Mouse (Mus musculus) forelimb bud, embryonic 11.5 days (tissue): ENCODE measurements at regions not wholly inside any gene's neighbourhood (a gene's known extent, or its start where the extent isn't known, plus 50 kb on each side); places are given as distances from the start of the nearest gene placed in this dataset.

Experiments used
- DNase-seq: peaks from one replicate; pipeline ENCODE4 v3.0.0-alpha.2; 2012; ENCODE audit warnings: low read depth, low spot score

DNA sequence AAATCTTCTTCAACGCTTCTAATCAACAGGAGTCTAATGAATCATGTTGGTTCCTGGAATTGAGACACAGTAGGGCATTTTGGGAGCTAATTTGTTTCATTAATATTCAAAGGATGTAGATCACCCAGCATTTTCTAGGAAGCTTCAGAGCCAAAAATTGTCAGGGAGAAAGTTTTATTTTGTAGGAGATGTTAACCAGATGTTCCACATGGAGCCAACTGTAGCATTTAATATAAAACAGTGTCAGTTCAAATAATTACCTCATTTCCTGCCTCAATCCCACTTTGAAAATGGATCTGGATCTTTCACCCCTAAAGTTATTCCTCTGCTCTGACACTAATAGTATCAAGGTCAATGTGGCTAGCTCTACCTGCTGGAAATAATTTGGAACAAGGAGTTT is 389.6 kb upstream of the Lmcd1 start:
- peak; percentile 12 for DNase-seq

DNA sequence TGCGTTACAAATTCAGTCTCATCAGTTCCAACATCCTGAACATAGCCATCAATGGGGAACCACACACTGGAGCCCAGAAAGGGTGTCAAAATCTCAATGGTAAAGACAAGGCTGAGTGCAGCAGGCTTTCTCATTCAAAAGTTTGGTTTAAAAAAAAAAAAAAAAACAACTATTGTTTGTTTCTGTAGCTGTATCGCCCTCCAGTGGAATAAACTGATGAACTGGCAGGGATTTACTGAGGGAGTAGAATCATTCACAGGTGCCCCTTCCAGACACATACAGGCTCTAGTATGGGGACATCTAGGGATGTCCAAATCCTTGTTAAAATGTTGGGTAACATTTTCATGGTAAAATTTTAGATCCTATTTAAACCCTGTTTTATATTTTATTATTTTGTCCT is 361.6 kb upstream of the Lmcd1 start:
- DNase-seq, result no peak

DNA sequence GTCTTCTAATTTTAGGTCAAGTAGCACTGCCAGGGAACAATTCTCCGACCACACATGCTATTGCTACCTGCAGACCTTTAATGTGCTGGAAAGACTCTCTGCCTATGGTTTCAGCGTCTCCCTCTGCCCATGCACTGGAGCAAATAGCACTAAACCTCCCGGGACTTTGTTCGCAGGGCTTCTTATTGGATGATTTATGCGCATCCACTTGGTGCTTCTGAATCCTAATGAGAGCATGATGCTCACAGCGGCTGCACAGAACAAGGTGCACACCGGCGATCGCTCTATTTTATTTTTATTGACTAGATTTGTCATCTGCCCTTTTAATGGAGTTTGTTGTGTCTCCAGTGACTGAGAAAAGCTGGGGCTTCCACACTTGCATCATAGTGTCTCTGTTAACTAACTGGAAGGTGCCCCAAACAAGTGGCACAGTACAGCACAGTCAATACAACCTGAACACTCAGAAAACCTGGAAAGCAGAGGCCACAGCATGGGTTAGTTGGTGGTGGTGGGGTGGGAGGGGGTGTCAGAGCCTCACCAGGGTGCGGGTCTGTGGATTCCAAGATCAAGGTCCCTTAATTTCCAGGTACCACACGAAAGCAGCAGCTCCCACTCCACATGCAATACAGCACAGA is 359.7 kb upstream of the Lmcd1 start:
- DNase-seq, result no peak

DNA sequence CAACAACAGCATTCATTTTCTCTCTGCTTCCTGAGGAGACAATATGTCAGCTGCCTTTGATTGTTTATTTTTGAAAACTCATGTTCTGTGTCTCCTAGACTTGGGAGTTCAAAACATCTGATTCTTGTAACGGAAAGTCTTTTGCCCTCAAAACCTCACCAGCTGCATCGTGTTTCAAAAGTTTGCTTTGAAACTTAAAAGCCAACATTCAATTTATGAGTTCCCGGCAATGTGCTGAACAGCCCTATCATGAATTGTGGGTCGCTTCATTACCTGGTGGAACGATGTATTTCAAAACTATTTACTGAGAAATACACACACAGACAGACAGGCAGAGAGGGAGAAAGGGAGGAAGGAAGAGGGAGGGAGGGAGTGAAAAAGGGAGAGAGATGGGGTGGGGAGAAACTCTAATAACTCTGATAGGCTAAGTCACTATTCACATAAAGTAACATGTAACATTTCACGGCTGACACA is 356.3 kb upstream of the Lmcd1 start:
- no peak for DNase-seq

DNA sequence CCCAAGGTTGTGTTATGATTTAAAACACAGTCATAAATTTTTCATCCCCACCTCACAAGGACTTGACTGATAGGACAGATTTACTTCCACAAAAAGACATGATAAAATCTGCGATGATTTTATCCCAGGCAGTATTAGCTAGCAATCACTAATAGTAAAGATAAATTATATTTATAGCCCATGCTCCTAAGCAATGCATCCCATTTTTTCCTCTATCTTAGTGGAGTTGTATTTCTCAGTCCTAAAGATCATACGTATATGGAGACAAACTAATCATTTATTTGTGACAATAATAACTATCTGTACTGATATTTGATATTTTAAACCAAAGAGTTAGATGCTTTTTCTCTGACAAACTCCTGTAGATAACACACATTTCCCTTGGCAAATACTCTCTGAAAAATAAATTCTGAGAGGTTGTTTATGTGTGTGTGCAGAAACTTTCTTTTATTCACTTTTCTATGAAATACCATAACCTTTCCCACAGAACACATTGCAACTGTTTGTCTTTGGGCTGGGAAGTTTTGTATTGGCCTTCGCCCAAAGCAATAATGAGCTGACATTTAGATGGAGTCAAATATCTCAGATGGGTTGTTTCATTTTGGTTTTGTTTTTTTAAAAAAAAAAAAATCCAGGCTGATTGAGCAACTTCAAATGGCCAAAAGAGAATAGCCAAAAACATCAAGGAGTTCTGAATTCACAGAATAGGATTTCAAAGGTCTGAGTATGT is 355.5 kb upstream of the Lmcd1 start:
- DNase-seq, result no peak

DNA sequence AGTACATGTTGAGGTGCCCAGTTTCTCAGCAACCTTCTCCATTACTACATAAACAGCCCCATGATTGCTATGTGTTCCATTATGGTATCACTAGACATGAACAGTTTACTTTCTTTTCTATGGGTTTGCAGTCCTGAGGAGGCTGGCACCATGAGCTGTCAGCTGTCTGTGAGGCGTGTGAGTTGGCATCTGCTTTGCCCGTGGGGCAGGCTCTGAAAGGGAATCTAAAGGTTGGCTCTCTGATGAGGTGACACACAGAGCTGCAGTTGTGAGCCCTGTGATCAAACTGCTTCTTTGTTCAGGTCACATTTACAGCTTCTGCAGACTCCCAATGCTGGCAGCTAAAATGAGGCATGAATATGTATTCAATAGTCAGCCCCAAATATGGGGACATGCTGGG is 341.0 kb upstream of the Lmcd1 start:
- DNase-seq, result no peak

DNA sequence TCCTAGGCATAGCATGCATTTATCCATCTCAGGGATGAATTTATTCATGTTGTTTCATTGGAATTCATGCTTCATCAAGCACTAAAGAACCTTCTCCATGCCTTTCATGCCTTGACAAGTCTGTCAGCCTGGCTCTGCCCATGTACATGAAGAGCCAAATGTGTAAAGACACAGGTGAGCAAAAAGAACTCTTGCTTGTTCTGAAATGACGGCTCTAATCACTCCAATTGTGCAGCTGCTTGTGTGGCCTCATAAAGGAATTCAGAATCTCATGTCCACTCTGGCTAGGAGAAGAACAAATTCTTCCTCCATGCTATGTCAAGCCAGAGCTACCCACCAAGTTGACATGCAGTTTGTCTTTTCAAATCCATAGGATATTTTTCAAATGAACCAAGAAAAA is 319.2 kb upstream of the Lmcd1 start:
- no peak for DNase-seq

DNA sequence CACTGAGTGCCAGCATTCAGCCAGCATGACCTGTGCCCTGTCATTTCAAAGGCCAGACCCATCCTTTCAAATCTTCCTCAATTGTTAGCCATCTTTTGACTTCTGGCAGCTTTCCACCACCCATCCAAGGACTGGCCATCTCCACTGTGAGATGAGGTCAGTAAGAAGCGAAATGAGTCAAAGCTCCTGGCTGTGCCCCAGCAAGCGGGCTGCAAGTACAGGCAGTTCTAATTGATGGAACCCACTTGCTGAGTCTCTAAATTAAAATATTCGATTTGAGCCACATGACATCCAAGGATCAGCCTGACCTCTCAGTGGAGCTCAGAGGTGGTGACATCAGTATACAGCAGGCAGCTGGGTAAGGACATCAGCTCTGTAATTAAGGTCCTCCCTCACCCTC is 307.8 kb upstream of the Lmcd1 start:
- DNase-seq, result no peak

DNA sequence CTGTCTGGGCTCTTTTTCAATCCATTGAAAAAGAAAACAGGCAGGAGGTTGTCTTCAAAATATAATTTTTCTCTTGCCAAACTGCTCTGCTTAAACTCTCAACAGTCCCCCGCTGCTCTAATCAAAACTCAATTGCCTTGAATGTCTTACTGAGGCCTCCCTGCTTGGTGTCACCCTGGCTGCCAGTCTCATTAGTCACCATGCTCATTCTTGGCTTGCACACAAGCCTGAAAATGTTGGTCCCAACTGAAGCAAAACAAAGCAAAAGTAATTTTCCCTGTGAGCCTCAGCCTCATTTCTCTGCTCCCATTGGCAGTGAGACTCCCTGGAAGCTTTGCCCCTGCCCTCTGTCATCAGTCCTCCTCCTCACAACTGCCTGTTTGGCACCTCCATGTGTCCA is 288.1 kb upstream of the Lmcd1 start:
- DNase-seq, result no peak

DNA sequence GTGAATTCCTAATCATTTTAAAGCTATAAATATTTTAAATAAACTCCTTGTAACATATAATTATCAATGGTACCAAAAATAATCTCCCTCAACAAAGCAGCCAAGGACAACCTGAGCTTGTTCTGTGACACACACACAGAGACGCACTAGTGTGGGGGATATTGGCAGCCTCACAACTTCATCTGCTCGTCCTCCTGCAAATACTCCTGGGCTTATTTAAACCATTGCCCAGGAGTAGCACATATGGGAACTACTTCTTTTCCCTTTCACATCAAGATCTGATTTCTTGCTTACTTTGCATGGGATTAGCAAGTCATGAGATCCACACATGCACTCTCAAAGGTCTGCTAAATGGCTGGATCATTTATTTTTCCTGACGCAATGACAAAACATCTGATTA is 277.7 kb upstream of the Lmcd1 start:
- DNase-seq, result no peak

DNA sequence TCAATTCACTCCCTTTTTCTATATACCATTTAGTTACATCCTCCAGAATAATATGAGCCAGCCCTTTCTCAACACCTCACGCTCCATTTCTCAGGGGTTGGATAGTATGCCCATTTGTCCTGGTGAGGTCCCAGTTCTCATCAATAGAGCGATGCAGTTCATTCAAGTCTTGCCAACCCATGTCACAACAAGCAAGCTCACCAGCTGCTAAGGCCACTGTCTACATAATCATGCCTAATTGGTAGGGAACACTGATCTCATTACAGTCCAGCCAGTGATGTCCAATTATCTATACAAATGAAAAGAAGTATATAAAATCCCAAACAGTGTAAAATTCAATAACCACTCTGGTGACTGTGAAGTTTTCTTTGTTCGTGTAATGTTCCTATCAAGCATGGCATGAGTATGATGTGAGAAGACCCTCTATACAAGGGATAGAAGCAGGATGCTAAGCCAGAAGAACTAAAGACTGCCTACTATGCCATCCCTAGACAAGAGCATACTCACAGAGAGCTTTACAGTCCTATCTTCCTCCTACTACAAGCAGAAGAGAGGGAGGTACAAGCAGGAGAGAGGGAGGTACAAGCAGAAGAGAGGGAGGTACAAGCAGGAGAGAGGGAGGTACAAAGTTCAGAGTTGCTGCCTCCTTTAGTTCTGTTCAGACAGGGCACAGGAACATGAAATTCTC is 269.6 kb upstream of the Lmcd1 start:
- no peak for DNase-seq

DNA sequence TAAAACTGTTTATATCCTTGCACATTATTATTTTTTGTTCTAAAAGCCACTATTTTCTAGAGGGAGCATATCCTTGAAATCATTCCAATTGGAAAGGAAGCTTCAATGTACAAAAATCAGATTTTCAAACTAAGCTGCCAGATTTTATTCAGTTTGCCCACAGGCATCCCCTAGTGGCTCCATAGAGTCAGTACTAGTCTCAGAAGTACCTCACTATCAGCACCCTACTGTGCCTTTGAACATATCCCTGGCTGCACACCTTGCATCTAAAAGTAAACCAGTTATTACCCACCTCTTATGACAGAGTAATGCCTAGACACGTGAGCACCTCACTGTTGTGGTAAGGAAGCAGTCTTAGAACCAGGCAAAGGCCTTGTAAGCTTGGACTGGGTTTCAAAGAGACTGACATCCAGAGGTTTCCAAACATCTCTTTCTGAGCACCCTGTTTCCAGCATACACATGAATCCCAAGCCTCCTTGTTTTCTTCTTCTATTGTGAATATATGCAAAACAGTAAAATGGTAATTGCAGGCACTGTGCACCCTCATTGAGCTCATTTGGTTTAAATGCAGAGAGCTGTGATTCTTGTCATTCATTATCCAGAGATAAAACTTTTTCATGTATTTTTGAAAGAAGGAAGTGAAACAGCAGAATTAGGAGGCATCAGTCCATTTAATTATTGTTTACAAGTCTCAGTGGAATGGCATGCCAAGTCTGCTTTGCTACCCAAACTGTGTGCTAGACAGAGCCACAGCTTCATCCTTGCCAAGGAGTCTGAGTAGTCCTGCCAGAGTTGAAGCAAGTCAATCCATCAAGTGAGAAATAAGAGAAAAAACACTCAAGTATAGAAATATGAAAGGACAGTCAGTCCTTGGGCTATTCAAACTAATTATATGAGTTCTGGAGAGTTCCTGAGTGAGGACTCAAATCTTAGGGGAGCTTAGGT is 247.0 kb upstream of the Lmcd1 start:
- DNase-seq, result no peak

DNA sequence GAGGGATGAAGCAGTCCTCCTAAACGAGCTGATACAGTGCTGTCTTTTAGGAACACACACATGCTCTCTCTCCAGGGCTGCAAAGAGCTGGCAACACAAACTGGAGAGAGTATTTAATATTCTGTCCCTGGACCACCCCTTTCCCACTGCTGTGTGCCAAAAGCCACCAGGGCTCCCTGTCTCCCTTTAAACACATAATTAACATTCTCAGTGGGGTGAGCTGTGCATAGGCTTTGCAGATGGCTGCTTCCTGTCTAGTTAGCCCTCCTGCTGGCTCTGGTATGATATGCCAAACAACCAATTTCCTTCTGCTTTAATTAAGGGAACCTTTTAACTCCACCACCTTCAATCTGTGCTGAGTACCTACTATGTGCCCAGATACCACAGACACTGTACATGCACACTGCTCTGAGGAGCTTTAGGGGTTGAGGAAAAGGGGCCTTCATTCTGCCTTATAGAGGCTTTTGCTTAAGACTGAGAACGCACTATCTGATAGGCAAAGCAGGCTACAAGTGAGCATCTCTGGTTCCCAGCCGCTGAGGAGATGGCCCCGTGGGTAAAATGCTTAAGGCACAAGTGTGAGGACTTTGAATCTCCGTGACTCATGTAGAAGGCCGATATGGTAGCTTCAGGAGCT is 222.9 kb upstream of the Lmcd1 start:
- no peak for DNase-seq

DNA sequence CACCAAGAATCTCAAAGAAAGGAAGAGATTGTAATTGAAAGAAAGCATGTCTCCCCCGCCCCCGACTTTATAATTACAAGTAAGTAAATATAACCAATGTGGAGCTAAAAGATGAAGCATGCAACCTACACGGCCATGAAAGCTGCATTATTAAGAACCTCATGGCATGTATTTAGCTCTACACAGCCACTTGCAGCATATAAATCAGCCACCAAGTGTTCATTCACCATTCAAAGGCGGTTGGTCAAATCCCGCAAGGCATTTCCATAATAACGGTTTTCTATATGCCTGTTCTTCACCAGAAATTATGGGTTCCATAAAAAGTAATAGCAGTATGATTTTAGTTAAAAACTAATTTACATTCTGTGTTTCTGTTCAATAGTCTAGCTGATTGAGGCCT is 221.4 kb upstream of the Lmcd1 start:
- peak; percentile 29 for DNase-seq

DNA sequence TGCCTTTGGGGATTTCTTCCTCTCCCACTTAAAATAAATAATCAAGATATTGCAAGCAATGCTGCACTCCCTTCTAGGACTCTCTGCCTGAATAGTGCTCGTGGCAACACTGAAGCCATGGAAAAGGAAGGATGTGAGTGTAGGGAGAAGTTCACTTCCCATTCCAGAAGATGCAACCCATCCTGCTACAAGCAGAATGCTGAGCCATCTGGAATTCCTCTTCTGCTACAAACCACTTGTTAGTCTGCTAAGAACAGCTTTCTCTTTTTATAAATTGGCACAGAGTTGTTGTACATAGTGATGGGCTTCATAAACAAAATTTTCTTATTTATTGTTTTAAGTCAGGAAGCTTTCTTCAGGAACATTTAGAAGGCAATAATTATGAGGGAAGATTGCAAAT is 215.7 kb upstream of the Lmcd1 start:
- no peak for DNase-seq

DNA sequence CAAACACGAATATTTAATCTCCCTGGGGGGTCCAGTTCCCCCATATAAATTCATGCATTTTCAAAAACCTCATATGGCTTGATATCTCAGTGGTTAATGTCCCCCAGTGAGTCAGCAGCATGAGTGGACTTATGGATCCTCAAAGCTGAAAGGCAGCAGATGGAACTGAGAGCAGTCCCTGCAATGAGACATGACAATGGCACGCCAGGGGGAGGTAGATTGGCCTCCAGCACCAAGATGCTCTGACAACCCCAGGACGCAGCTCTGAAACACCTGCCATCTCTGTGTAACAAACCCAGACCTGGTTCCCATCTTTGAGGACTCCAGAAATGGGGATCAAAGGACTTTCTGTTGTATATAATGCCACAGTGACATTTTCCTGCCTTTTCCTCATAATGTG is 210.6 kb upstream of the Lmcd1 start:
- DNase-seq, result no peak

DNA sequence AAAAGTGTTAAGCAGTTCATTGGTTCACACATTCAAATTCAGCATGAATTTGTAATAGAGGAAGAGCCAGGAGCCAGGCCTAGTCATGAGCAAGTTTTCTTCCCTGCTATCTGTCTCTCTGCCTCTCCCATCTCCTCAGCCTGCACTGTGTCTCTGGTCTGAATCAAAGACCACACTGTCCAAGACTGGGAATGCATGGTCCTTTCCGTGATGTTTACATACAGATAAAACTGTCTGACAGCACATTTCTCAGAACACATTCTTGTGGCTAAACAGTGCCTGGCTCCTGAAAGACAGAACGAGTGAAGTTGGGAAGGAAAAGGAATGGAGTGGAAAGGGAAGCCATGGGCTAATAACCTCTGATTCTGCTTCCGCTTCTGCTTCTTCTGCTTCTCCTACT is 183.0 kb upstream of the Lmcd1 start:
- no peak for DNase-seq

DNA sequence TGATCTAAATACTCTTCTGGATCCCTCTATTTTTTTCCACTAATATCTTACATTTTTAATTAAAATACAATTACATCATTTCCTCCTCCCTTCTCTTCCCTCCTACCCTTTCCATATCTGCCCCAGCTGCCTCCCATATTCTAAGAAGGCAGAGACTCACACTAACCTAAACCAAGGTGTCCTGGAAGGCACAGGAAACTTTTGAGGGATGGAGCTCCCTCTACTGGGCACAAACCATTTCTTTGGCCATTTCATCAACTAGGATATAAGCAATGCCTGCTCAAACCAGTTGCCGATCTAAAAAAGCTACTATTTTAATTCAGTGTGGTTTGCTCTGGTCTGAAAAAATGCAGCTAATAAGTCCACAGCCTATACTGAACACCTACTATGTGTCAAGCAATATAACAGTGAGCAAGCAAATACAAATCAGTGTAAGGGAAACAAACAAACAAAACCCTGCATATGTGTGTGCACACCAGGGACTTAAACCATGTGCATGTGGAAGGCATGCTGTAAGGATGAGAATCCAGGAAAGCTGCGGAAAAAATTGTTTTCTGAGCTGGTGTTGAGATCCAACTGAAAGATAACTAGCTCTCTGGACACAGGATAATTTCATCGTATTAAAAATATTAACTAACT is 182.3 kb upstream of the Lmcd1 start:
- peak; percentile 61 for DNase-seq

DNA sequence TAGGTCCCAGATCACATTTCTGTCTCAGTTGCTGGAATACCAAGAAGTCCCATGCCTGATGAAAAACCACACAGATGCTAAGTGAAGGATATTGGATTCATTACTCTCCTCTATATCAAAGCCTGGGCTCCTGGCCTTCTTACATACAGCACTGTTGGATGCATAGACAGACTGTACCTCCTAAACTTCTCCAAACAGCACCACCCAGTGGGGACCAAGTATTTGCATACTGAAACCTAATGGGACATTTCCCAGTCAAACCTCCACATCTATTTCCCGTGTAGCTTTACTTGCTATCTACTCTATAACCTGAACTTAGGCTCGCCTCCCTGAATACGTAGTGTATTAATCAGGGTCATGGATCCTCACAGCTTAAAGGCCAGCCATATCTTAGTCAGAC is 180.3 kb upstream of the Lmcd1 start:
- peak; percentile 9 for DNase-seq

DNA sequence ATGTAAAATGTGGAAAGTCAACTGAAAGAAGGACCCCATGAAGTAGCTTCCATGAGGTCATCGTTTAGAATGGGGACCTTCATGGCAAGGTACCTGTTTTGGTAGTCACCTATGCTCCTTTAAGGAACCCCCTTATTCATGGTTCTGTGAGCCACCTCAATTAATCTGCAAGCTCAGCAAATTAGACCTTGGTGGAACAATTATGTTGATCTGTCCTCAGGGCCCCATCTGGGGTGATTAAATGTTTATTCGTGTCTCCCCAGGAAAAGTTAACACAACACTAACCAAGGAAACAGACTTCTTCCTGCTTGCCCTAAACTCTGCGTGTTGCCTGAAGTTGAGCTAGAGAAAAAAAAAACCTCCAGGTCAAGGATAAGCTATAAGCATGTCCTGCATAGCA is 175.9 kb upstream of the Lmcd1 start:
- no peak for DNase-seq

DNA sequence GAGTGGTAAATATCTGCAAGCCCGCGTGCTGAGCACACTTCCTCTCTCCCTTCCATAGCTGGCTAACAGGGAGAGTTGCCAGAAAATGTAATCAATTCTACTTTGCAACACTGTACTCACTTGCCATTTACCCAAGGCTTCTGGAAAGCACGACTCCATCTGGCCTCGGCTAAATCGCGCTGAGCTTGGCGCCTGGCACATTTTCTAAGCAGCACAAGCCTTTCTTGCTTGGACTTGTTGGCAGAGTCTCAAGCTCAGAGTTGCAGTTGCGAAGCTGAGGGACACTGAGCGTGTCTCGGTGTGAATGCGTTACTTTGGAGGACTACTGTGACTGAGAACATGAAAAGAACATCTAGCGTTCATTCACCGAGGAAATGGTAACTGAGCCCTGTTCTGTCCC is 164.9 kb upstream of the Lmcd1 start:
- DNase-seq, result no peak
